Mouse (Mus musculus) heart, postnatal 0 days (tissue): ENCODE results near the gene Kif4. TPM values are rescaled to one million over a fixed set of nuclear protein-coding genes. Genes with fewer than 3 reads are reported as not detected.

Experiments
- ATAC-seq: fragments of 200-750 bp; cut with Nextera tagmentation; 2 replicates; pipeline ENCODE4 v1.8.0; 2017; ENCODE audit warnings: low read depth, moderate number of reproducible peaks, moderate library complexity; ENCODE audit not compliant: insufficient read depth
- DNase-seq: peaks from one replicate; pipeline ENCODE4 v3.0.0-alpha.2; 2016; ENCODE audit warnings: low spot score
- H3K27ac ChIP-seq: fragments of 300-500 bp; sonication (generic); 2 replicates; pipeline ENCODE4 v1.5.1; 2014; ENCODE audit warnings: low read depth, mild to moderate bottlenecking
- H3K27me3 ChIP-seq: fragments of 300-500 bp; sonication (generic); 2 replicates; pipeline ENCODE4 v1.6.1; 2014; ENCODE audit warnings: low read length, mixed read lengths; ENCODE audit not compliant: control insufficient read depth, insufficient read depth
- H3K36me3 ChIP-seq: fragments of 300-500 bp; sonication (generic); replicated peaks from 2 replicates; pipeline ENCODE4 v1.6.1; 2014; ENCODE audit warnings: low read length, mixed read lengths; ENCODE audit not compliant: control insufficient read depth, insufficient read depth
- H3K4me1 ChIP-seq: fragments of 300-500 bp; sonication (generic); 2 replicates; pipeline ENCODE4 v1.6.1; 2014; ENCODE audit warnings: antibody characterized with exemption; ENCODE audit not compliant: control insufficient read depth, insufficient read depth
- H3K4me2 ChIP-seq: fragments of 300-500 bp; sonication (generic); 2 replicates; pipeline ENCODE4 v1.6.1; 2014; ENCODE audit warnings: low read depth, mild to moderate bottlenecking, low read length, moderate library complexity
- H3K4me3 ChIP-seq: fragments of 300-500 bp; sonication (generic); 2 replicates; pipeline ENCODE4 v1.5.1; 2014; ENCODE audit warnings: low read depth, low read length
- H3K9ac ChIP-seq: fragments of 300-500 bp; sonication (generic); replicated peaks from 2 replicates; pipeline ENCODE4 v1.6.1; 2014; ENCODE audit warnings: low read depth, low read length, mixed read lengths
- H3K9me3 ChIP-seq: fragments of 300-500 bp; sonication (generic); replicated peaks from 2 replicates; pipeline ENCODE4 v1.6.1; 2016; ENCODE audit warnings: low read length; ENCODE audit not compliant: control insufficient read depth
- CTCF ChIP-seq: IDR thresholded peaks from 2 replicates; pipeline ENCODE4 v1.5.1; 2016; ENCODE audit warnings: antibody characterized with exemption, control low read depth, low read depth
- EP300 ChIP-seq: IDR thresholded peaks from 2 replicates; pipeline ENCODE4 v1.6.1; 2016; ENCODE audit warnings: antibody characterized with exemption, low read depth
- WGBS: fragments of 180-500 bp; shearing (Covaris S2); extraction: QIAGEN DNeasy Blood & Tissue Kit; methylation state at CpG from one replicate; pipeline ENCODE4 v1.1.7; 2014; 5-methylcytosine and 5-hydroxymethylcytosine counted together
- polyA plus RNA-seq: library from polyadenylated mRNA; unstranded; fragments of >200 nt; fragmentation: Nextera tagmentation; extraction: Ambion mirVana; gene quantifications from 2 replicates; pipeline ENCODE4 v1.2.1, GENCODE M21; 2015
- total RNA-seq: library from RNA; depleted of rRNA; stranded (reverse); fragments of >200 nt; gene quantifications from 2 replicates; pipeline ENCODE4 v1.2.3, GENCODE M21; 2014; ENCODE audit warnings: low replicate concordance

Kif4 gene
- total and polyA plus RNA-seq, 2 experiments from 2014 or later = 5.8 to 10.0 TPM

- WGBS = 25% methylated on average over 8 of the region's 8 CpGs
- ATAC-seq = no peak
- DNase-seq = no peak
- 0 out of 2 replicates have a peak, but pooled peaks cover 11% of the 10 kb centered on the region for H3K36me3 ChIP-seq
- TF ChIP-seq EP300 = no peak
- TF ChIP-seq CTCF = no peak
- H3K4me3 ChIP-seq = no peak overlapping the region
- no peak overlapping the region for H3K27ac ChIP-seq
- no peaks in the 10 kb centered on the region for H3K9me3 ChIP-seq
- H3K4me1 ChIP-seq = no peaks in the 10 kb centered on the region
- no peaks in the 10 kb centered on the region for H3K27me3 ChIP-seq
- H3K4me2 ChIP-seq = peak overlapping the region; percentile 27
- no peak overlapping the region for H3K9ac ChIP-seq
These were observed 104.7 kb downstream of the Kif4 start for GRCm38 (mm10) chrX:100730266-100730665.

DNA sequence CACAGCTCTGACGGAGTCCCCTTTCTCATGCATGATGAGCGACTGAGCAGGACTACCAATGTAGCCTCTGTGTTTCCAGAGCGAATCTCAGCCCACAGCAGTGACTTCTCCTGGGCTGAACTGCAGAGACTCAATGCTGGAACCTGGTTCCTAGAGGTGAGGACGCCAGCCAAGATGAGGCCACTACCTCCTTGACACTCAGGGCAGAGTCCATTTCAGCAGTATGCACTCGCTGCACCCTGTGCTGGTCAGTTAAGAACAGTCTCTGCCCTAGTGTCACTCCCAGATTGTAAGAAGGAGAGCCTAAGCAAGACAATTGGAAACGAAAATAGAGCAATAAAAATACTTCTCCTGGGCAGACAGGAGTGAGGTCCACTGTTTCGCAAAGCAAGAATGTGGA, 108.8 kb downstream of the Kif4 start:
- DNase-seq = no peak
- Histone ChIP-seq H3K9ac (no peak overlapping the region), H3K9me3 (no peaks in the 10 kb centered on the region), H3K4me1 (no peaks in the 10 kb centered on the region), H3K4me2 (no peak overlapping the region), H3K36me3 (no peaks in the 10 kb centered on the region), H3K27me3 (no peaks in the 10 kb centered on the region), H3K27ac (no peak overlapping the region), H3K4me3 (no peak overlapping the region)
- ATAC-seq = no peak
- TF ChIP-seq CTCF (no peak), EP300 (no peak)
- WGBS = 76% methylated on average over 7 of the region's 7 CpGs

GRCm38 (mm10) chrX:100738918-100739317, 113.4 kb downstream of the Kif4 start:
- peak; percentile 52 for DNase-seq

GRCm38 (mm10) chrX:100739443-100739842, 113.9 kb downstream of the Kif4 start:
- H3K4me1 ChIP-seq = no peaks in the 10 kb centered on the region
- no peak for DNase-seq
- 32% methylated on average over 10 of the region's 10 CpGs for WGBS

More at GRCm38 (mm10) chrX:100738918-100739317, 113.4 kb downstream of the Kif4 start:
- ATAC-seq = peak; percentile 81
- WGBS = 14% methylated on average over 14 of the region's 14 CpGs
- Histone ChIP-seq H3K9me3 (0 out of 2 replicates have a peak, but pooled peaks cover 3% of the 10 kb centered on the region), H3K9ac (no peak overlapping the region), H3K27me3 (no peaks in the 10 kb centered on the region), H3K4me1 (no peaks in the 10 kb centered on the region), H3K4me3 (peak overlapping the region; percentile 33), H3K36me3 (no peaks in the 10 kb centered on the region), H3K4me2 (peak overlapping the region; percentile 63), H3K27ac (no peak overlapping the region)
- TF ChIP-seq EP300 = no peak
- peak; percentile 59 for TF ChIP-seq CTCF

DNA sequence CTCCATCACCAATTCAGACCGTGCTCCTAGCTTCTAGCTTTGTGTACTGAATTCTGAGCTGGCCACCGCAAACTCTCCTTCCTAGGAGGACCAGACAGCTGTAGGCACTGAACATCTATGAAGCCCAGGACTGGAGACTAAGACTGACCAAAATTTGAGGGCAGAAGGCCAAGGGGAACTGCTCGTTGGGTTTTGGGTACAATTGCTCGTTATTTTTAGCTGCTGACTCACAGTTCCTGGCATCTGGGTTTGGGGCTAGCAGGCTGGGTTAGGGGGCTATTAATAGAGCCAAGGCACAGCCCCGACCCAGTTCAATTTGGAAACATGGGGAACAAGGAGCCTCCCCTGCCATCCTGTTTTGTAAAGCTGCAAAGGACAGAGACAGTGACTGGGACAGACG, 115.2 kb downstream of the Kif4 start:
- Histone ChIP-seq H3K4me1 (no peaks in the 10 kb centered on the region), H3K4me2 (peak overlapping the region; percentile 51), H3K27ac (peak overlapping the region; percentile 82), H3K9ac (no peak overlapping the region), H3K9me3 (0 out of 2 replicates have a peak, but pooled peaks cover 3% of the 10 kb centered on the region), H3K27me3 (no peaks in the 10 kb centered on the region), H3K4me3 (peak overlapping the region; percentile 21), H3K36me3 (no peaks in the 10 kb centered on the region)
- 28% methylated on average over 6 of the region's 6 CpGs for WGBS
- peak; percentile 68 for ATAC-seq
- no peak for TF ChIP-seq EP300
- DNase-seq = peak; percentile 35

More at GRCm38 (mm10) chrX:100739443-100739842, 113.9 kb downstream of the Kif4 start:
- H3K9me3 ChIP-seq = 0 out of 2 replicates have a peak, but pooled peaks cover 3% of the 10 kb centered on the region
- H3K27me3 ChIP-seq = no peaks in the 10 kb centered on the region
- no peak for ATAC-seq
- H3K27ac ChIP-seq = no peak overlapping the region
- H3K36me3 ChIP-seq = no peaks in the 10 kb centered on the region
- TF ChIP-seq CTCF (no peak), EP300 (no peak)
- H3K4me2 ChIP-seq = peak overlapping the region; percentile 63
- peak overlapping the region; percentile 33 for H3K4me3 ChIP-seq
- H3K9ac ChIP-seq = no peak overlapping the region

- TF ChIP-seq CTCF (peak; percentile 65), EP300 (no peak)
- WGBS = 13% methylated on average over 10 of the region's 10 CpGs
- peak overlapping the region; percentile 51; the same call in 1 of the 2 replicates for H3K4me2 ChIP-seq
- no peaks in the 10 kb centered on the region for H3K36me3 ChIP-seq
- H3K9ac ChIP-seq = no peak overlapping the region
- no peaks in the 10 kb centered on the region for H3K4me1 ChIP-seq
- peak overlapping the region; percentile 82; the same call in 1 of the 2 replicates for H3K27ac ChIP-seq
- ATAC-seq (peak; percentile 69), DNase-seq (peak; percentile 66)
- 0 out of 2 replicates have a peak, but pooled peaks cover 3% of the 10 kb centered on the region for H3K9me3 ChIP-seq
- H3K27me3 ChIP-seq = no peaks in the 10 kb centered on the region
- H3K4me3 ChIP-seq = no peak overlapping the region
These were observed 116.4 kb downstream of the Kif4 start for GRCm38 (mm10) chrX:100741940-100742339.
